In genomic region chr8:117527983-117528382, GRCm38 (mm10) we compare ENCODE assay signal across 25 mouse cellular contexts. TPM values are rescaled to one million over a fixed set of nuclear protein-coding genes. Genes with fewer than 3 reads are reported as not detected.
DNase-seq lines count a peak whose midpoint lies in the region; ATAC-seq and TF ChIP-seq lines count a peak whose summit lies in the region.
"Had no signal": no experiment of that assay in that cellular context is flagged by ENCODE, and none has a peak within 500 bp of the region (broad histone marks: within the 10 kb centered on the region; RNA-seq: fewer than 3 reads in every experiment).

No protein-coding gene starts in this region.

- peak; percentile 32 for DNase-seq in lung, postnatal 36 days
- DNase-seq in lung, postnatal 4 days, result no peak
- DNase-seq in Muller cell, postnatal 12 days (ENCODE audit: inconsistent ontology term), result peak; percentile 5
- DNase-seq in spleen, postnatal 36 days (ENCODE audit: low spot score in 2 of 2), result peak; percentile 87 to 89
- DNase-seq in layer of hippocampus, adult 2 months (ENCODE audit: low spot score in 2 of 2), result no peak
- DNase-seq: adrenal gland, postnatal 36 days; cerebellum, adult 9-11 months; gastrocnemius, postnatal 10 days; heart, postnatal 10 days; kidney, adult 2 months; kidney, postnatal 14 days; lung, adult 2 months; thymus, postnatal 25 days had no signal

- no peaks in the 10 kb centered on the region for H3K36me3 ChIP-seq in macrophage (ENCODE audit: inconsistent target)
- H3K36me3 ChIP-seq: embryonic facial prominence, embryonic 12.5 days; G1E; hindbrain, embryonic 13.5 days; limb, embryonic 10.5 days; midbrain, embryonic 15.5 days had no signal

- no peak for ATAC-seq in cerebellum, adult (ENCODE audit: insufficient number of reproducible peaks, low FRiP score, low TSS enrichment)
- ATAC-seq: CD4-positive, CD25-positive, alpha-beta regulatory T cell, adult 4 months; forebrain, embryonic 14.5 days; inflammation-experienced regulatory T-cells, adult 6 months; midbrain, embryonic 15.5 days had no signal

- no peak overlapping the region for H3K4me3 ChIP-seq in macrophage (ENCODE audit: inconsistent target)
- no peak overlapping the region for H3K4me3 ChIP-seq in layer of hippocampus, adult 2 months
- H3K4me3 ChIP-seq: embryonic facial prominence, embryonic 12.5 days; erythroblast, embryonic 14.5 days; heart, adult 2 months; hindbrain, embryonic 13.5 days; limb, embryonic 10.5 days; midbrain, embryonic 15.5 days had no signal

- H3K79me2 ChIP-seq in macrophage (ENCODE audit: inconsistent target), result peaks cover 97% of the 10 kb centered on the region

- no peak for TF ChIP-seq CTCF in layer of hippocampus, adult 2 months (conservative IDR thresholded peaks at IDR 0.05)

- peak overlapping the region; percentile 84; the same call in 1 of the 2 replicates for H3K27ac ChIP-seq in macrophage
- H3K27ac ChIP-seq in layer of hippocampus, adult 2 months, result no peak overlapping the region
- H3K27ac ChIP-seq: embryonic facial prominence, embryonic 12.5 days; heart, adult 2 months; hindbrain, embryonic 13.5 days; midbrain, embryonic 15.5 days had no signal

- WGBS in macrophage (ENCODE audit: missing documents), result 14% methylated on average over 1 of the region's 5 CpGs

RNA-seq across cellular contexts. Expression of gene Plcg2, which starts 29.9 kb away (rescaled TPM):
- 100 to 1,000 TPM in 16 of 26 experiments, 10 to 100 TPM in 10; 36.1 to 132 (median 108) TPM for total RNA-seq in macrophage (2018; cell fraction: chromatin; rRNA removed)
- total RNA-seq in macrophage (2018; cell fraction: cytosol; rRNA removed), result 10 to 100 TPM; 61.8 to 93.0 (median 74.5) TPM
- 100 to 1,000 TPM in 2 of 26 experiments, 10 to 100 TPM in 24; 48.9 to 105 (median 82.0) TPM for total RNA-seq in macrophage (2018; cell fraction: nucleus; rRNA removed)
- polyA plus RNA-seq in macrophage (2018), result 60.7 to 76.4 TPM (median 68.0 TPM) in 3 replicates
- 1 to 10 TPM; 3.3 to 4.1 TPM for total RNA-seq in layer of hippocampus, adult 2 months (2021)
- total RNA-seq: G1E had no signal
- polyA plus RNA-seq: G1E had no signal

Comparison
In these comparisons a context has a peak if more than half of its experiments do, and no peak if none do; other contexts are left out.
1. DNase-seq: peak in lung, postnatal 36 days (single experiment), Muller cell, postnatal 12 days (single experiment) and spleen, postnatal 36 days (2 of 2); none in lung, postnatal 4 days (0 of 2) and layer of hippocampus, adult 2 months (0 of 2).